Mouse (Mus musculus) layer of hippocampus, postnatal 10 days (tissue): ENCODE results near the gene Pak6. TPM values are rescaled to one million over a fixed set of nuclear protein-coding genes. Genes with fewer than 3 reads are reported as not detected.

Source experiments
- DNase-seq, 2 experiments: peaks; one replicate each; pipeline ENCODE4 v3.0.0; 2021; ENCODE audit warnings: low spot score in 2 of 2
- total RNA-seq, 2 experiments: library from RNA; stranded (reverse); gene quantifications; 2 replicates each; pipeline ENCODE4 v1.2.3; 2021

The Pak6 gene
- total RNA-seq, 2 experiments from 2014 or later, result 109 to 120 TPM

- peak; percentile 35 to 59 for DNase-seq
Observed at GRCm38 (mm10) chr2:118663804-118664766, 982 bp downstream of the Pak6 start.

DNA sequence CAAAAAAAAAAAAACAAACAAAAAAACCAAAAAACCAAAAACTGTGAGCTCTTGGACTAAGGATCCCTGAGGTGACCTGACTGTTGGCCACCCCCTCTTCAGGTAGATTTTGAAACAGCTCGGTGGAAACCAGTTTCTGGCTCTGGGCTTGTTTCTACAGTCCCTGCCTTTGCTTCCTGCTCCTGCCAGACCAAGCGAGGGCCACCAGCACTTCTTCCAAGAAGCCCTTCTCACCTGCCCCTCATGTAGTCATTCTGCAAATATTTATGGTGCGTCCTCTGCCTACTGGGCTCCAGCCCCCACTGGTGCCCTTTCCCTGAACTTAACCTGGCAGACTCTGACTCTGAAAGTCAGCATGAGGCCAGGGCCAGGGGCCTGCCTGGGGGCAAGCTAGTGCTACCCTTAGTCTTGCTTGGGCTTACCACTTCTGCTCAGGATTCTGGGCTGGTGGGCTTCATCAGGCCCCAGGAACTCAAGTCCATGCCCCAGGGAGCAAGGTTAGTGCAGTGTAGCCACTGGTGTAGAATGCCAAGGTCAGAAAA is 1.9 kb downstream of the Pak6 start:
- no peak for DNase-seq

DNA sequence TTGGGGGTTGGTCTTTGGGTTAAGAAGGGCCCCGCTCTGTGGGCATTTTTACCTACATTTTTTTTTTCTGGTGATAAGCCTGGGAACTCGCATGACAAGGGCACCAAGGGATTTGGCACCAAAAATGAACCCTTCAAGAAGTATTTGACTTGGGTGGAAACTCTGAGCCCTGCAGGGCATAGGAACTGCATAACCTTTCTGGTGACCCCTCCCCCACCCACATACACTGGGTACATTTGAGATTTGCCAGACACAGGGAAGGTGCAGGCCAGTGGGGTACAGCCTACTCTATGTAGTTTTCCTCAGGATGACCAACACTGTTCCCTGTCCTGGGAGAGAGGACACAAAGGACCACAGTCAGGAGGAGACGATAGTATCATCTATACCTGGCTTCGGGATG is 2.5 kb downstream of the Pak6 start:
- DNase-seq, result no peak

DNA sequence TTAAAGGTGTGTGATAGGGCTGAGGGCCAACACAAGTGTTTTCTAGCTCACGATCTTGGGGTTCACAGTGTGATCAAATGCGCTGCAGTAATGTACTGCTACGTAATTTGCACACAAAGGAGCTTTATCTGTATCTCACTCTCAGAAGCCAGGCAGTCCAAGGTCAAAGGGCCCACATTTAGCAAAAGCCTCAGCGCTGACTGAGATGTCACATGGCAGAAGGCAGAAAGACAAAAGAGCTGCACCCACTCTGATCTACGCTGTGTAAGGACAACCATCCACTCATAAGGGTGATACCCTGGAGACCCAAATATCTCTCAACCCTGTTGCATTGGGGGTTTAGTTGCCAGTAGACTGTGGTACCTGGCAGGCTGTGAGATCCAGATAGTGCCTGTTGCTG is 4.1 kb downstream of the Pak6 start:
- DNase-seq, result no peak

GRCm38 (mm10) chr2:118669245-118669644 is 6.1 kb downstream of the Pak6 start:
- no peak for DNase-seq

GRCm38 (mm10) chr2:118669785-118670184 is 6.7 kb downstream of the Pak6 start:
- DNase-seq, result no peak

- no peak for DNase-seq
Observed at GRCm38 (mm10) chr2:118671728-118672127, 8.6 kb downstream of the Pak6 start.

- no peak for DNase-seq
Observed at GRCm38 (mm10) chr2:118673686-118674465, 10.8 kb downstream of the Pak6 start.

GRCm38 (mm10) chr2:118674500-118674899 is 11.4 kb downstream of the Pak6 start:
- DNase-seq, result no peak

DNA sequence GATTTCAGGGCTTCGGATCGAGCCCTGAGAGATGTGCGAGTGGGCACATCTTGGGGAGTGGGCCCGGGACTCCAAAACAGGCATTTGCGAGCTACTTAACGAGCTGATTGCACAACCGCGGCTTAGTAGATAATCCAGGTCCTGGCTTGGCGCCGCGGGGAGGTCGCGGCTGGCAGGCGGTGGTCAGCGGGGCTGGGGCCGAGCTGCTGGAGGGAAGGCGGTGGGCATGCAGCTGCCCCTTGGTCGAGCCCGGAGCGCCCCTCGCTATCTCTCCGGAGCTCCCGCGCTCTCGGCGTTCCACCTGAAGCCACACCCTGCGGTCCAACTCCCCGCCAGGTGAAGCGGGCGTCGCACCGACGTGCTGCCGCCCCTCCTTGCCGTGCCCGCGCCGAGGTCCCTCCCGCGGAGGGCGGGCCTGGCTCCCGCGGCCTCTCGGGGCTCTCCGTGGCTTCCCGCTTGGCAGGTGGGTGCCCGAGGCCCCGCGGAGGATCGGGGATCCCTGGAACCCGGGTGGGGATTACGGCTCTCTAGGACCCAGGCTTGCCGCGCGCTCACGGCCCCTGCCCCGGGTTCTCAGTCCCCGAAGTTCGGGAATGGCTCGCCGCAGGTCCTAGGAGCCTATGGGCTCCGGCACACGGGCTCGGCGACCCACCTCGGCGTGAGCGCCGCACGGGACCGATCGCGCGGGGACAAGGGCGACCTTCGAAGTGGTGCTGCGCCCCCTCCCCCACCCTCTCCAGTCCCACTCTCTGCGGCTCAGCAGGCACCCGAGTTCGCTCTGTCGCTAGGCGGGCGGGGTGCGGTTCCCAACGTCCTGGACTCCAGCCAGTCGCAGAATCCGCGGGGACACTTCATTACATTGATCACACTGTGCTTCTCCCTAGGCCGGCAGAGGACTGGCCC is 14.0 kb downstream of the Pak6 start:
- DNase-seq, result peak in 1 of 2 experiments; percentile 52

- DNase-seq, result no peak
Observed at GRCm38 (mm10) chr2:118677817-118678216, 14.7 kb downstream of the Pak6 start.

DNA sequence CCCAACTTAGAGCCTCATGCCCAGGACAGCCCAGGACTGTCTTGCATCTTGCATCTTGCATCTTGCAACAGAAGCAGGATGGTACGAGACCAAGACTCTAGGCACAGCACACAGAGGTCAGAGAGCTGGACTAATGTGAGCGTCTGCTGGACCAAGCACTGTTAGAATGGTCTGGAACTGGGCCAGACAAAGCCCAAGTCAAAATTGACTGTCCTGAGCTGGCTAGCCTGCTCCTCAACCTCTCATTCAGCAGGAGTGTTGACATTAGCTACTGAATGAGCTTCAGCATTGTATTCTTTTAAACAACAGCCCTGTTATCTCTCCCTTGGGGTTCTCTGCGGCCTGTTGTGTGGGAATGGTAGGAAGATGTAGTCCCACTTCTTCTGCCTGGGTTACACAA is 16.5 kb downstream of the Pak6 start:
- DNase-seq, result no peak

DNA sequence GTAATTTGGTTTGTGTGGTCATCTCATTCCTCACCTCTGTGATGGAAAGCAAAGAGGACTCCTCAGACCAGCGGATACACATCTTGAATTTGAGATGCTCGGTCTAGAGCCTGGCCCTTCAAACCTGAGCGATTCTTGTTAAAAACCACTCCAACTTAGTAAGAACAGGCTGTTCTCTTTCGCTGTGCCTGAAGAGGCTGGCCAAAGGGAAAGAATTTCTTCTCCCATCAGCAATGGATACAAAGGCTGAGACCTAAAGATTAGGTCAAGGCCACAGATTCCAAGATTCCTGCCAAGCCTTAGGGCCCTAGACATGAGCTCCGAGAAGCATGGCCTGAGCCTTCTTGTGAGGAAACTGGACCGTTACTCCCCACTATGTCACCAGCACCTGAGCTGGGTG is 17.8 kb downstream of the Pak6 start:
- no peak for DNase-seq

- DNase-seq, result no peak
Observed at GRCm38 (mm10) chr2:118682544-118683260, 19.6 kb downstream of the Pak6 start.

DNA sequence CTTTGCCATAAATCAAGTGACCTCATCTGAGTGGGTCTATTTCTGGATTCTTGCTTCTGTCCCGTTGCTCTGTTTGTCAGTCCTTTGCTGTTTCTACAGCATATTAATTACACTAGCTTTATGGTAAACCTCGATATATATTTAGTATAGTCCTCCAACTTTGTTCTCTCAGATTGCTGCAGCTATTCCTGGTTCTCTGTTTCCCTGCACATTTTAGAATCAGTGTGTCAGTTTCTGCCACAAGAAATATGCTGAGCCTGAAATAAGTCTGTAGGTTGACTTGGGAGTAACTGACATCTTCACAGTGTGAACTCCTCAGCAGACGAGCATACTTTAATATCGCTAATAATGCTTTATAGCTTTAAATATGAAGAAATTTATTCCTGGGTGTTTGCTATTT is 22.0 kb downstream of the Pak6 start:
- no peak for DNase-seq

GRCm38 (mm10) chr2:118686693-118687092 is 23.6 kb downstream of the Pak6 start:
- no peak for DNase-seq

GRCm38 (mm10) chr2:118687791-118688190 is 24.7 kb downstream of the Pak6 start:
- no peak for DNase-seq

- no peak for DNase-seq
Observed at GRCm38 (mm10) chr2:118689875-118690274, 26.8 kb downstream of the Pak6 start.

DNA sequence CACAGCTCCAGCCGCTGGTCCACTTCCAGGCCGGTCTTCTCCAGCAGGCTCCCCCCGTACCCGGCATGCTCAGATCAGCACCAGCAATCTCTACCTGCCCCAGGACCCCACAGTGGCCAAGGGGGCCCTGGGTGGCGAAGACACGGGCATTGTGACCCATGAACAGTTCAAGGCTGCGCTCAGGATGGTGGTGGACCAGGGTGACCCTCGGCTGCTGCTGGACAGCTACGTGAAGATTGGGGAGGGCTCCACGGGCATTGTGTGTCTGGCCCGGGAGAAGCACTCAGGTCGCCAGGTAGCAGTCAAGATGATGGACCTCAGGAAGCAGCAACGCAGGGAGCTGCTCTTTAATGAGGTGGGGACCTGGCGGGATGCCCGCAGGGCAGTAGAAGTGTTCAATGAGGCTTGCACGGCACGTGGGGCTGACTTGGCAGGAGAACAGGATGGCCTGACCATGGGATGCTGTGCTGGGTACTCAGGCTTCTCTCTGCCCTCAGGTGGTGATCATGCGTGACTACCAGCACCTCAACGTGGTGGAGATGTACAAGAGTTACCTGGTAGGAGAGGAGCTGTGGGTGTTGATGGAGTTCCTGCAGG is 30.4 kb downstream of the Pak6 start:
- DNase-seq, result no peak
